Mouse (Mus musculus) limb, embryonic 12.5 days (tissue): ENCODE data around the gene Rbm48. TPM values are rescaled to one million over a fixed set of nuclear protein-coding genes. Genes with fewer than 3 reads are reported as not detected.
A peak's percentile ranks its signal among the peaks of the same experiment; 100 is the strongest.

Experiments used
- ATAC-seq: fragments of 200-750 bp; cut with Nextera tagmentation; 2 replicates; pipeline ENCODE4 v1.8.0; 2017; ENCODE audit warnings: low read depth, moderate TSS enrichment; ENCODE audit not compliant: insufficient number of reproducible peaks, insufficient read depth, low FRiP score, low TSS enrichment
- H3K27ac ChIP-seq: fragments of 300-500 bp; sonication (generic); 2 replicates; pipeline ENCODE4 v1.5.1; 2016; ENCODE audit warnings: mild to moderate bottlenecking, moderate library complexity
- H3K27me3 ChIP-seq: fragments of 300-500 bp; sonication (generic); 2 replicates; pipeline ENCODE4 v1.6.1; 2016; ENCODE audit warnings: mild to moderate bottlenecking, moderate library complexity
- H3K36me3 ChIP-seq: fragments of 300-500 bp; sonication (generic); 2 replicates; pipeline ENCODE4 v1.6.1; 2016; ENCODE audit warnings: mild to moderate bottlenecking, moderate library complexity
- H3K4me1 ChIP-seq: fragments of 300-500 bp; sonication (generic); replicated peaks from 2 replicates; pipeline ENCODE4 v1.6.1; 2016
- H3K4me2 ChIP-seq: fragments of 300-500 bp; sonication (generic); 2 replicates; pipeline ENCODE4 v1.6.1; 2016; ENCODE audit warnings: mild to moderate bottlenecking, moderate library complexity
- H3K4me3 ChIP-seq: fragments of 300-500 bp; sonication (generic); replicated peaks from 2 replicates; pipeline ENCODE4 v1.5.1; 2016; ENCODE audit warnings: mild to moderate bottlenecking
- H3K9ac ChIP-seq: fragments of 300-500 bp; sonication (generic); replicated peaks from 2 replicates; pipeline ENCODE4 v1.6.1; 2016; ENCODE audit warnings: mild to moderate bottlenecking, moderate library complexity
- H3K9me3 ChIP-seq: fragments of 300-500 bp; sonication (generic); 2 replicates; pipeline ENCODE4 v1.6.1; 2016; ENCODE audit warnings: mild to moderate bottlenecking, moderate library complexity
- WGBS: fragments of 180-500 bp; shearing (Covaris S2); methylation state at CpG from one replicate; pipeline ENCODE4 v1.1.7; 2016; 5-methylcytosine and 5-hydroxymethylcytosine counted together
- polyA plus RNA-seq: library from polyadenylated mRNA; unstranded; fragments of >200 nt; fragmentation: Nextera tagmentation; extraction: Ambion mirVana; gene quantifications from 2 replicates; pipeline ENCODE4 v1.2.1, GENCODE M21; 2016

Rbm48 gene
- polyA plus RNA-seq, 1 experiment from 2014 or later = 15.3 TPM

DNA sequence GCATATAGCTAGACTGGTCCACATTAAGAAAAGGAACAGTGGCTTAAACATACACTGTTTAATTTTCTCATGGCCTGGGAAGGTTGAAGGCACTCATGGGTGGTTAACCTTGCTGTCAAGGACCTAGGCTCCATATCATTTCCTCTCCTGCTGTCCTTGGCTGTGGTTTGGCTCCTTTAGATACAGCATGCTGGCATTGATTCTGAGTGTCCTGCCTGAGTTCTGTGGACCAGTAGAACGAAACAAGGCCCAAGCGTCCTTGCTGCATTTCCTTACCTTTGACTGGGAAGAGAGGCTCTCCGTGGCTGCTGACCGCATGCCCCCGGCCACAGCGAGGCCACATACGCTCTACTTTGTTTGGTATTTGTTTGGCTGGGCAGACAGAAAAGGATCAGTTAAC, 12.9 kb upstream of the Rbm48 start:
- Histone ChIP-seq H3K4me1 (no peaks in the 10 kb centered on the region), H3K4me3 (no peak overlapping the region), H3K9me3 (no peaks in the 10 kb centered on the region), H3K36me3 (peaks cover 62% of the 10 kb centered on the region), H3K4me2 (no peak overlapping the region), H3K27ac (no peak overlapping the region), H3K9ac (no peak overlapping the region), H3K27me3 (no peaks in the 10 kb centered on the region)
- ATAC-seq = no peak
- WGBS = 93% methylated on average over 7 of the region's 7 CpGs

DNA sequence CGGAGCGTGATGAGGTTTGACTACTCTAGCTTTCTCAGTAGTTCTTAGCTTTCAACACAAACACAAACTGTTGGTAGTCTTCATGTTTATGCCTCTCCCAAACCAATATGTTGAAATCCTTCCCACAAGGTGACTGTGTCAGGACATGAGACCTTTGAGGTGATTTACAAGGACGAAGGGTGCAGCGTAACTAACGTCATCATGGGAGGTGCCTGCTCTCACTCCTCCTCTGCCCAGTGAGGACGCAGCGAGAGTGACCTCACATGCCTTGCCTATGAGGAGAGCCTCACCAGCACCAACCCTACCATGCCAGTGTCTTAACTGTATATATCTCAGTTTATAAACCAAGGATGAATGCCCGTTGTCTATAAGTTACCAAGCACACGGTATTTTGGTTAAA, 10.7 kb upstream of the Rbm48 start:
- Histone ChIP-seq H3K4me2 (no peak overlapping the region), H3K4me1 (no peaks in the 10 kb centered on the region), H3K27me3 (no peaks in the 10 kb centered on the region), H3K36me3 (peaks cover 55% of the 10 kb centered on the region), H3K9ac (no peak overlapping the region), H3K27ac (no peak overlapping the region), H3K4me3 (no peak overlapping the region), H3K9me3 (no peaks in the 10 kb centered on the region)
- WGBS = 93% methylated on average over 9 of the region's 9 CpGs
- no peak for ATAC-seq

DNA sequence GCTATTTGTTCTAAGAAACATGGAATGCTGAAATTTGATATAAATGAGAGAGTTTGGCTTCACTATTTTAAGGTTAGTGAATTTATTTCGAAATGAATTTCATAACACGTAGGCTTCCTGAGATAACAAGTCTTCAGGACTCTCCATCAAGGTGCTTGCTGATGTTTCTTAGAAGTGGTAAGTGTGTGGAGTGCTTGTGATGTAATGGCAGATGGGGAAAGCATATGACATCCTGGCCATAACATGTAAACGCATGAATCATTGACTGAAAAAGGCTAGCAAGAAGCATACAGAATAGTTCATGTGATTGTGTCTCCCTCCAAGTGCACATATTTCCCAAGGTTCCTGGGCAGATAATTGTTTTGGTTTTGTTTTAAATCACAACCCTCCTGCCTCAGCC, 4.4 kb upstream of the Rbm48 start:
- H3K36me3 ChIP-seq = peaks cover 16% of the 10 kb centered on the region
- H3K9me3 ChIP-seq = no peaks in the 10 kb centered on the region
- no peaks in the 10 kb centered on the region for H3K27me3 ChIP-seq
- no peak for ATAC-seq
- H3K4me3 ChIP-seq = no peak overlapping the region
- H3K9ac ChIP-seq = no peak overlapping the region
- no peak overlapping the region for H3K4me2 ChIP-seq
- no peak overlapping the region for H3K27ac ChIP-seq
- 93% methylated on average over 3 of the region's 3 CpGs for WGBS
- H3K4me1 ChIP-seq = peaks cover 7% of the 10 kb centered on the region; the same call in 1 of the 2 replicates

GRCm38 (mm10) chr5:3600298-3600697, 3.9 kb upstream of the Rbm48 start:
- Histone ChIP-seq H3K27me3 (no peaks in the 10 kb centered on the region), H3K9ac (no peak overlapping the region), H3K27ac (no peak overlapping the region), H3K36me3 (peaks cover 11% of the 10 kb centered on the region), H3K4me3 (no peak overlapping the region), H3K4me2 (no peak overlapping the region), H3K4me1 (peaks cover 8% of the 10 kb centered on the region), H3K9me3 (no peaks in the 10 kb centered on the region)
- 75% methylated on average over 1 of the region's 1 CpGs for WGBS
- no peak for ATAC-seq

GRCm38 (mm10) chr5:3598766-3599165, 2.4 kb upstream of the Rbm48 start:
- no peak overlapping the region for H3K27ac ChIP-seq
- H3K9ac ChIP-seq = no peak overlapping the region
- no peaks in the 10 kb centered on the region for H3K9me3 ChIP-seq
- H3K4me3 ChIP-seq = no peak overlapping the region
- H3K36me3 ChIP-seq = no peaks in the 10 kb centered on the region
- H3K27me3 ChIP-seq = no peaks in the 10 kb centered on the region
- peaks cover 15% of the 10 kb centered on the region for H3K4me1 ChIP-seq
- ATAC-seq = no peak
- no peak overlapping the region for H3K4me2 ChIP-seq
- WGBS = 83% methylated on average over 5 of the region's 5 CpGs

GRCm38 (mm10) chr5:3597171-3597570, 786 bp upstream of the Rbm48 start:
- Histone ChIP-seq H3K4me3 (peak overlapping the region; percentile 78; the same call in 1 of the 2 replicates), H3K27ac (no peak overlapping the region), H3K9me3 (no peaks in the 10 kb centered on the region), H3K36me3 (peaks cover 8% of the 10 kb centered on the region; the same call in 1 of the 2 replicates), H3K9ac (no peak overlapping the region; the same call in 1 of the 2 replicates), H3K4me2 (peak overlapping the region; percentile 73), H3K4me1 (peaks cover 15% of the 10 kb centered on the region), H3K27me3 (no peaks in the 10 kb centered on the region)
- no peak for ATAC-seq

- Histone ChIP-seq H3K36me3 (peaks cover 22% of the 10 kb centered on the region), H3K4me3 (peak within 1 kb of the TSS; percentile 78), H3K4me2 (peak within 1 kb of the TSS; percentile 81), H3K27me3 (no peaks in the 10 kb centered on the region), H3K9me3 (no peaks in the 10 kb centered on the region), H3K27ac (peak within 1 kb of the TSS; percentile 64; the same call in 1 of the 2 replicates), H3K4me1 (peaks cover 15% of the 10 kb centered on the region), H3K9ac (peak within 1 kb of the TSS; percentile 65)
- under 1% methylated on average over 50 of the region's 50 CpGs for WGBS
- ATAC-seq = peak; percentile 98
Observed at GRCm38 (mm10) chr5:3595693-3596398, 539 bp downstream of the Rbm48 start, which contains the start of gene Pex1. Pex1 (plus strand) TSS chr5:3596066.

DNA sequence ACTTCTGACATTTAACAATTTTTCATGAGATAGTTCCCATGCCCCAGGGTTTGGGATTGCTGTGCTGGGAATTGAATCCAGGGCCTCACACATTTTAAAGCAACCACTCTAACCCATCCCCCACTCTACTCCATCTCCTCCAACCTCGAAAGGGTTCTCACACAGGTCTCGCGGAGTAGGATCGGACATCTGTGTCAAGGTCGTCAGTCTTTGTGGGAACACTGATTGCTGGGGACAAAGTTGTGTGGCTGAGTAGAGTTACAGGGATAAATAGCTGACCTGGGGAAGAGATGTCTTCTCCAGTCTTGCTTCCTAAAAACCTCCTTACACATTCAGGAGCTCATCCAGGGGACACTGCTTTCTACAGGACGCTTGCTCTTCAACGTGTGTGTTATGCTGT, 17.3 kb downstream of the Rbm48 start:
- WGBS = 93% methylated on average over 7 of the region's 7 CpGs
- H3K9ac ChIP-seq = no peak overlapping the region
- peaks cover 93% of the 10 kb centered on the region for H3K36me3 ChIP-seq
- H3K9me3 ChIP-seq = peaks cover 7% of the 10 kb centered on the region
- ATAC-seq = no peak
- H3K27me3 ChIP-seq = no peaks in the 10 kb centered on the region
- H3K4me3 ChIP-seq = no peak overlapping the region
- no peak overlapping the region for H3K4me2 ChIP-seq
- H3K27ac ChIP-seq = no peak overlapping the region
- H3K4me1 ChIP-seq = no peaks in the 10 kb centered on the region

GRCm38 (mm10) chr5:3577939-3578338, 18.4 kb downstream of the Rbm48 start:
- no peak overlapping the region for H3K9ac ChIP-seq
- H3K9me3 ChIP-seq = peaks cover 7% of the 10 kb centered on the region
- no peaks in the 10 kb centered on the region for H3K4me1 ChIP-seq
- WGBS = 92% methylated on average over 2 of the region's 2 CpGs
- peaks cover 94% of the 10 kb centered on the region for H3K36me3 ChIP-seq
- H3K4me3 ChIP-seq = no peak overlapping the region
- ATAC-seq = no peak
- no peaks in the 10 kb centered on the region for H3K27me3 ChIP-seq
- no peak overlapping the region for H3K4me2 ChIP-seq
- H3K27ac ChIP-seq = no peak overlapping the region

- H3K36me3 ChIP-seq = peaks cover 100% of the 10 kb centered on the region
- no peaks in the 10 kb centered on the region for H3K4me1 ChIP-seq
- 100% methylated on average over 2 of the region's 2 CpGs for WGBS
Observed at GRCm38 (mm10) chr5:3574825-3575224, 21.6 kb downstream of the Rbm48 start.

GRCm38 (mm10) chr5:3571266-3571665, 25.1 kb downstream of the Rbm48 start, which contains the start of gene 1700109H08Rik:
1700109H08Rik (plus strand) TSS chr5:3571566.
- WGBS = 90% methylated on average over 4 of the region's 4 CpGs
- H3K4me3 ChIP-seq = no peak within 1 kb of the TSS
- ATAC-seq = no peak
- H3K4me1 ChIP-seq = no peaks in the 10 kb centered on the region
- peaks cover 99% of the 10 kb centered on the region for H3K36me3 ChIP-seq
- no peaks in the 10 kb centered on the region for H3K27me3 ChIP-seq
- no peak within 1 kb of the TSS for H3K27ac ChIP-seq
- H3K9me3 ChIP-seq = peaks cover 7% of the 10 kb centered on the region
- H3K9ac ChIP-seq = no peak within 1 kb of the TSS
- no peak within 1 kb of the TSS for H3K4me2 ChIP-seq

More at GRCm38 (mm10) chr5:3574825-3575224, 21.6 kb downstream of the Rbm48 start:
- Histone ChIP-seq H3K27me3 (no peaks in the 10 kb centered on the region), H3K9me3 (peaks cover 7% of the 10 kb centered on the region), H3K4me2 (no peak overlapping the region), H3K4me3 (no peak overlapping the region), H3K27ac (no peak overlapping the region), H3K9ac (no peak overlapping the region)
- ATAC-seq = no peak

DNA sequence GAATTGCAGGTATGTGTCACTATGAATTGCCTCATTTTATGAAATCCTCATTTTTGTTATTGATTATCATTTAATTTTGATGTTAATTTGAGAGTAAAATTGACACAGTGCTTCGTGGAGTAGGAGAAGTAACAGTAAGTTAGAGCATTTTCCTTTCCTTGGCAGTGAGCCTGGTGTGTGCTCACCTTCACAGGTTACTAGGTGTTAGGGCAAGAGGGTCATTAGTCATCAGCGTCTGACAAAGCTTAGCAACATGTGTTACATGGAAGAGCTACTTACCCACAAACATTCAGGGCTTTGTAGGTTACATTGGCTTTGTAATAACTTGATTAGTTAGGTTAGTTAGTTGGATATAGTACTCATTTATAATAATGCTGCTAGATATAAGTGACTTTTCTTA, 42.2 kb downstream of the Rbm48 start:
- Histone ChIP-seq H3K9me3 (no peaks in the 10 kb centered on the region), H3K4me2 (no peak overlapping the region), H3K4me1 (no peaks in the 10 kb centered on the region), H3K4me3 (no peak overlapping the region), H3K27ac (no peak overlapping the region), H3K9ac (no peak overlapping the region), H3K27me3 (no peaks in the 10 kb centered on the region), H3K36me3 (peaks cover 41% of the 10 kb centered on the region)
- no peak for ATAC-seq
- WGBS = 87% methylated on average over 2 of the region's 2 CpGs
